Mouse (Mus musculus) liver, embryonic 14.5 days (tissue): ENCODE measurements around the gene Zfp36l1. TPM values are rescaled to one million over a fixed set of nuclear protein-coding genes. Genes with fewer than 3 reads are reported as not detected.

ENCODE experiments used
- ATAC-seq: fragments of 200-750 bp; cut with Nextera tagmentation; 2 replicates; pipeline ENCODE4 v1.8.0; 2017; ENCODE audit warnings: moderate number of reproducible peaks, mild to moderate bottlenecking, moderate library complexity; ENCODE audit not compliant: insufficient read depth
- DNase-seq, 3 experiments: peaks; one replicate each; pipeline ENCODE4 v3.0.0-alpha.2; 2012 to 2013; ENCODE audit warnings: low read depth in 3 of 3, low spot score in 3 of 3
- H3K27ac ChIP-seq: fragments of 300-500 bp; sonication (generic); 2 replicates; pipeline ENCODE4 v1.5.1; 2014; ENCODE audit warnings: moderate library complexity, mild to moderate bottlenecking, control low read depth, inconsistent platforms
- H3K27me3 ChIP-seq: fragments of 300-500 bp; sonication (generic); 2 replicates; pipeline ENCODE4 v1.6.1; 2014; ENCODE audit warnings: mild to moderate bottlenecking, low read length, moderate library complexity; ENCODE audit not compliant: control insufficient read depth, insufficient read depth
- H3K36me3 ChIP-seq: fragments of 300-500 bp; sonication (generic); replicated peaks from 2 replicates; pipeline ENCODE4 v1.6.1; 2014; ENCODE audit warnings: low read depth; ENCODE audit not compliant: control insufficient read depth, insufficient read depth
- H3K4me1 ChIP-seq, 2 experiments: fragments of 200-500 bp in 1 of 2; fragments of 300-500 bp in 1 of 2; sonication (generic) in 1 of 2; replicated peaks; 2 replicates each; pipeline ENCODE4 v1.6.1; 2012 to 2014; ENCODE audit warnings: antibody characterized with exemption in 1 of 2, inconsistent platforms in 1 of 2, low read length in 1 of 2; ENCODE audit not compliant: control insufficient read depth in 2 of 2, insufficient read depth in 2 of 2
- H3K4me2 ChIP-seq: fragments of 300-500 bp; sonication (generic); 2 replicates; pipeline ENCODE4 v1.6.1; 2014; ENCODE audit warnings: low read depth, mild to moderate bottlenecking, control low read depth, moderate library complexity
- H3K4me3 ChIP-seq, 2 experiments: fragments of 200-500 bp in 1 of 2; fragments of 300-500 bp in 1 of 2; sonication (generic) in 1 of 2; 2 replicates each; pipeline ENCODE4 v1.5.1; 2012 to 2014; ENCODE audit warnings: low read depth in 2 of 2, low read length in 2 of 2, mild to moderate bottlenecking in 2 of 2, control low read depth in 1 of 2, inconsistent platforms in 1 of 2, moderate library complexity in 1 of 2; ENCODE audit not compliant: insufficient read depth in 1 of 2
- H3K9ac ChIP-seq: fragments of 300-500 bp; sonication (generic); replicated peaks from 2 replicates; pipeline ENCODE4 v1.6.1; 2014; ENCODE audit warnings: mild to moderate bottlenecking, control low read depth, moderate library complexity
- H3K9me3 ChIP-seq: fragments of 300-500 bp; sonication (generic); 2 replicates; pipeline ENCODE4 v1.6.1; 2016; ENCODE audit warnings: low read length, mixed read lengths; ENCODE audit not compliant: control insufficient read depth
- CTCF ChIP-seq: IDR thresholded peaks from 2 replicates; pipeline ENCODE4 v1.5.1; 2016; ENCODE audit warnings: antibody characterized with exemption, low read depth, control low read depth
- EP300 ChIP-seq: IDR thresholded peaks from 2 replicates; pipeline ENCODE4 v1.6.1; 2016; ENCODE audit warnings: antibody characterized with exemption, low read depth
- WGBS: fragments of 180-500 bp; shearing (Covaris S2); extraction: QIAGEN DNeasy Blood & Tissue Kit; methylation state at CpG from one replicate; pipeline ENCODE4 v1.1.7; 2014; ENCODE audit not compliant: insufficient replicate concordance; 5-methylcytosine and 5-hydroxymethylcytosine counted together
- polyA plus RNA-seq, 2 experiments: library from polyadenylated mRNA; depleted of rRNA in 1 of 2; stranded (reverse) in 1 of 2; unstranded in 1 of 2; fragments of >200 nt; fragmentation: Nextera tagmentation in 1 of 2; extraction: Ambion mirVana in 1 of 2; gene quantifications; 2 replicates each; pipeline versions ENCODE4 v1.2.1 to v1.2.3; 2012 to 2014

The Zfp36l1 gene
- polyA plus RNA-seq, 2 experiments, result 19.4 to 22.7 TPM

GRCm38 (mm10) chr12:80144846-80145245 lies 32.0 kb upstream of the Zfp36l1 start:
- WGBS, result 65% methylated on average over 3 of the region's 3 CpGs
- H3K27ac ChIP-seq, result no peak overlapping the region

DNA sequence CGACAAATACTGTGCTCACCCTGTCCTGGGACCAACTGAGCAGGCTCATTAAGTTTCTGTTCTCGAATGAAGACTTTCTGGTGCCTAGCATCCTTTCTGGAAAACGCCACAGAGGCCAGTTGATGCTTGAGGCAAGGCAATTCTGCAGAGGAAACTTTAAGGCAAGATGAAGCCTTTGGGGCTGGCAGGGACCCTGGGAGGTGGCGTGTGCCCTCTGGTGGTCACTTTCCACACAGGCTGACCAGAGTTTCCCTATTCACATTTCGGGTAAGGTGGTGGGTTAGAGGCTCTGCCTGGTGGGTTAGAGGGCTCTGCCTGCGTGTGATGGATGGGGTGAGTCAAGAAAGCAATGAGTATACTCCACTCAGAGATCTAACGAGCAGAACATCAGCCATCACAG lies 28.7 kb upstream of the Zfp36l1 start:
- peaks cover 0 to 20% of the 10 kb centered on the region in 2 experiments; a peak in 2 of 4 replicates for H3K4me1 ChIP-seq
- H3K9ac ChIP-seq, result no peak overlapping the region
- TF ChIP-seq CTCF, result peak; percentile 94
- TF ChIP-seq EP300, result no peak
- WGBS, result 16% methylated on average over 7 of the region's 7 CpGs
- no peak overlapping the region for H3K4me3 ChIP-seq
- no peaks in the 10 kb centered on the region for H3K9me3 ChIP-seq
- no peak for ATAC-seq
- H3K4me2 ChIP-seq, result no peak overlapping the region
- H3K27ac ChIP-seq, result no peak overlapping the region
- H3K27me3 ChIP-seq, result no peaks in the 10 kb centered on the region
- no peak for DNase-seq
- H3K36me3 ChIP-seq, result no peaks in the 10 kb centered on the region

More at GRCm38 (mm10) chr12:80144846-80145245, 32.0 kb upstream of the Zfp36l1 start:
- H3K27me3 ChIP-seq, result no peaks in the 10 kb centered on the region
- ATAC-seq (no peak), DNase-seq (no peak)
- no peak overlapping the region for H3K4me3 ChIP-seq
- H3K9ac ChIP-seq, result no peak overlapping the region
- H3K36me3 ChIP-seq, result no peaks in the 10 kb centered on the region
- H3K4me1 ChIP-seq, result peaks cover 0 to 21% of the 10 kb centered on the region in 2 experiments; a peak in 2 of 4 replicates
- no peaks in the 10 kb centered on the region for H3K9me3 ChIP-seq
- no peak overlapping the region for H3K4me2 ChIP-seq
- no peak for TF ChIP-seq EP300
- TF ChIP-seq CTCF, result no peak

DNA sequence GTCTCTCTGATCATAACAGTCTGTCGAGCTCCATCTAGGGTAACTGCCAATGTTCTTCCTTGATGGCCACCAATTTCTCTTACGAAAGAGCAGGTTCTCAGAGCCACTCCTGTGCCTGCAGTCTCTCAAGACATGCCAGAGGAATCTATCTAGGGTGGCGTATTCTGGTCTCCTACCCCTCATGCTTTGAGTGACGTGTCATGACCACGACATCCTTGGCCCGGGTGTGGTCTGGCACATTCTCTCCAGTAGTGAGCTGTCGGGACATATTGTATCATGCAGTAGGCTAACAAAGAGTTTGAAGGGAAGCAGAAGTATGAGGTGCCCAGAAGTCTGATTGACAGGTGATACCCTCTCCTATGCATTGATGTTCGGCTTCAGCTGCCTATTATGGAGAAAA lies 28.2 kb upstream of the Zfp36l1 start:
- no peak for ATAC-seq
- 28% methylated on average over 8 of the region's 8 CpGs for WGBS
- Histone ChIP-seq H3K4me2 (no peak overlapping the region), H3K4me3 (no peak overlapping the region), H3K9me3 (no peaks in the 10 kb centered on the region), H3K27ac (no peak overlapping the region), H3K4me1 (peaks cover 0 to 19% of the 10 kb centered on the region in 2 experiments; a peak in 2 of 4 replicates), H3K27me3 (no peaks in the 10 kb centered on the region), H3K36me3 (no peaks in the 10 kb centered on the region), H3K9ac (no peak overlapping the region)
- TF ChIP-seq CTCF (no peak), EP300 (no peak)
- no peak for DNase-seq

DNA sequence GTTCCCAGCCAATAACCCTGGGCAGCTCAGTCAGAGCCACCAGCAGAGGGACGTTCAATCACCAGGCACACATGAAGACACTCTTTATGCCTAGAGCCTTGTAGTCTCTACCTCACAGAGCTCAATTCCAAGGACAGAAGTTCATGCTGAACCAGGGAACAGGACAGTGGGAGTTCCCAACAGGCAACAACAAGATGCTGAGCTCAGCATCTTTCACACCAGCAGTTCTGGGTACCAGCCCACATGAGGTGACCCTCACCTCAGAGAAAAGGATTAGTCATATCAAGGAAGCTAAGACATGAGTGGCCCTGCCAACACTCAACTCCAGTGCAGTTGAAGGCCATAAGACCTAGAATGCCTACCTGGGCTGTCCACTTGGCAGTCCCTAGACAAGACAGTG lies 24.9 kb upstream of the Zfp36l1 start:
- TF ChIP-seq CTCF (no peak), EP300 (no peak)
- Histone ChIP-seq H3K27me3 (no peaks in the 10 kb centered on the region), H3K9me3 (no peaks in the 10 kb centered on the region), H3K27ac (no peak overlapping the region), H3K4me1 (peaks cover 0 to 13% of the 10 kb centered on the region in 2 experiments; a peak in 2 of 4 replicates), H3K4me3 (no peak overlapping the region), H3K36me3 (no peaks in the 10 kb centered on the region), H3K9ac (no peak overlapping the region), H3K4me2 (no peak overlapping the region)
- DNase-seq, result no peak
- ATAC-seq, result no peak
- 37% methylated on average over 1 of the region's 1 CpGs for WGBS

DNA sequence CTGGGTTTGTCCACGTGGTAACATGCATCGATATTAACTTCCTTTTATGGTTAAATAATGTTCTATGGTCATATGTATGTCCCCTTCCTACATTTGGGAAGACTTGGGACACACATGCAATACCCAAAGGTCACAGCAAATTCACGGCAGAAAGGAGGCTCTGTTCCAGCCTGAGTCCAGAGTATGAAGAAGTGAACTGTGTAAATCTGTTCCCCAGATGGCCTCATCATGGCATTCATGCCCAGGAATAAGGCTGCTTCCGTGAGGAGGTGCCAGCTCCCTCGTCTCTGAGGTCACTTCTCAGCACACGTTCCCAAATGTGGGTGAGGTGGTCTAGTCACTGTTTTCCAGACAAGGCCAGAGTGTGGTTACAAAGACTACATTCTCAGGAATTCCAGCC lies 24.4 kb upstream of the Zfp36l1 start:
- DNase-seq (no peak), ATAC-seq (no peak)
- peaks cover 0 to 13% of the 10 kb centered on the region in 2 experiments; a peak in 2 of 4 replicates for H3K4me1 ChIP-seq
- TF ChIP-seq EP300, result no peak
- TF ChIP-seq CTCF, result no peak
- 62% methylated on average over 6 of the region's 6 CpGs for WGBS
- no peak overlapping the region for H3K27ac ChIP-seq
- H3K9me3 ChIP-seq, result no peaks in the 10 kb centered on the region
- H3K27me3 ChIP-seq, result no peaks in the 10 kb centered on the region
- no peaks in the 10 kb centered on the region for H3K36me3 ChIP-seq
- H3K4me3 ChIP-seq, result no peak overlapping the region
- H3K4me2 ChIP-seq, result no peak overlapping the region
- no peak overlapping the region for H3K9ac ChIP-seq
